In genomic region chr2:65207750-65208149, GRCm38 (mm10) we compare ENCODE assay signal across 19 mouse cellular contexts.
"Had no signal": no experiment of that assay in that cellular context is flagged by ENCODE, and none has a peak within 500 bp of the region (broad histone marks: within the 10 kb centered on the region; RNA-seq: fewer than 3 reads in every experiment).

No protein-coding gene starts in this region.

- H3K27me3 ChIP-seq: megakaryocyte, embryonic 14.5 days; midbrain, embryonic 12.5 days; neural tube, embryonic 12.5 days had no signal

- DNase-seq: lung, adult 18-20 months; lung, embryonic 14.5 days; lung, postnatal 10 days; midbrain, embryonic 14.5 days; retina, postnatal 1 day; right cerebral cortex, adult 18-20 months; right cerebral cortex, postnatal 25 days; right cerebral cortex, postnatal 4 days; spleen, adult 18-20 months; thymus, adult 18-20 months; thymus, postnatal 14 days; thymus, postnatal 36 days had no signal

- H3K4me2 ChIP-seq: lung, embryonic 14.5 days; midbrain, embryonic 12.5 days; neural tube, embryonic 12.5 days had no signal

- H3K9ac ChIP-seq: liver, embryonic 14.5 days; lung, embryonic 14.5 days; midbrain, embryonic 12.5 days; neural tube, embryonic 12.5 days had no signal

- ATAC-seq: midbrain, embryonic 16.5 days had no signal

- H3K4me3 ChIP-seq: megakaryocyte, embryonic 14.5 days; midbrain, embryonic 10.5 days; midbrain, embryonic 12.5 days; neural tube, embryonic 12.5 days had no signal

- H3K27ac ChIP-seq: liver, embryonic 14.5 days; macrophage; midbrain, embryonic 10.5 days; midbrain, embryonic 12.5 days; neural tube, embryonic 12.5 days had no signal

- H3K9me3 ChIP-seq: megakaryocyte, embryonic 14.5 days; midbrain, embryonic 10.5 days; midbrain, embryonic 12.5 days; neural tube, embryonic 12.5 days had no signal

- H3K36me3 ChIP-seq: midbrain, embryonic 10.5 days; midbrain, embryonic 12.5 days; neural tube, embryonic 12.5 days had no signal

- H3K4me1 ChIP-seq: megakaryocyte, embryonic 14.5 days; midbrain, embryonic 12.5 days; neural tube, embryonic 12.5 days had no signal
